Mouse (Mus musculus): ENCODE measurements at regions not wholly inside any gene's neighbourhood (a gene's known extent, or its start where the extent isn't known, plus 50 kb on each side); places are given as distances from the start of the nearest gene placed in this dataset.

DNA sequence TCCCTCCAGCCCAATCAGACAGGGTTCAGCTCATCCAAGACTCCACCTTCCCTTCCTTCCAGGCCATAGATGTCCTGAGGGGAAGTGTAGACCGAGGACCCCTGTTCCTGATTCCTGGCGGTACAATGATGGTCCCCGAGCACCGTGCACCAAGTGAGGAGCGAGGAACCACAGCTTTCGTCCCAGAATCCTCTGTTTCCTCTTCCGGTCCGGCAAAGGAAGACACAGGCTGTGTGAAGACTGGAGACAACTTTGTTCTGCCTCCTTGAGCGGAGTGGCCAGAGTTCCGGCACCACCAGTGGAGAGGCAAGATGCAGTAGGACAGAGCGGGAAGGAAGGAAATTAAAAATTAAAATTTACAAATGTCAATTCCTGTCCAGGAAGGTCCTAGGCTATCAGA is 305.0 kb upstream of the Fam19a5 start:
- Histone ChIP-seq H3K9me3 (peaks cover 83% of the 10 kb centered on the region), H3K4me1 (no peaks in the 10 kb centered on the region), H3K4me3 (replicated peaks) (peak overlapping the region; percentile 1), H3K27me3 (replicated peaks) (no peaks in the 10 kb centered on the region), H3K36me3 (replicated peaks; ENCODE audit: low read length) (no peaks in the 10 kb centered on the region)
- TF ChIP-seq GATA1 (IDR thresholded peaks at IDR 0.05; ENCODE audit: borderline replicate concordance, low read length) (no peak), FLI1 (IDR thresholded peaks at IDR 0.05; ENCODE audit: low read length) (no peak)

DNA sequence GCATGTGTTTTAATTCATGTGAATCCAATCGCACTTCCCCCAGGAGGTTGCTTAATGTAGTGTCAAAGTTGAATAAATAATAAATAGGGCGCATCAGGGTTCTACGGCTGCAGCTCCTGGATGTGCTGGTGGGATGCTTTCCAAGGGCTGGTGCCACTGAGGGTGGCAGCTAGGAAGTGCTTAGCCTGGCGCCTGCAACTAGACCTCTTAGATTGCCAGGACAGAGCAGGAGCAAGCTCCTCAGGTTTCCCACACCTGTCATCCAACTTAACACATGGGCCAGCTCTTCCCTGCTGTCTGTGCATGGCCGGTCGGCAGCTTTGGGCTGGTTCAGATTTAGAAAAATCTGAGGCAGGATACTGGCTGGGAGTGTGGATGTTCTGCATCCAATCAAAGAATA is 282.6 kb upstream of the Fam19a5 start:
- H3K4me3 ChIP-seq (replicated peaks) = no peak overlapping the region
- no peaks in the 10 kb centered on the region for H3K36me3 ChIP-seq (replicated peaks; ENCODE audit: low read length)
- H3K9me3 ChIP-seq = peaks cover 66% of the 10 kb centered on the region
- H3K27me3 ChIP-seq (replicated peaks) = no peaks in the 10 kb centered on the region
- no peaks in the 10 kb centered on the region for H3K4me1 ChIP-seq
- TF ChIP-seq FLI1 (IDR thresholded peaks at IDR 0.05; ENCODE audit: low read length) (no peak), GATA1 (IDR thresholded peaks at IDR 0.05; ENCODE audit: borderline replicate concordance, low read length) (no peak)

DNA sequence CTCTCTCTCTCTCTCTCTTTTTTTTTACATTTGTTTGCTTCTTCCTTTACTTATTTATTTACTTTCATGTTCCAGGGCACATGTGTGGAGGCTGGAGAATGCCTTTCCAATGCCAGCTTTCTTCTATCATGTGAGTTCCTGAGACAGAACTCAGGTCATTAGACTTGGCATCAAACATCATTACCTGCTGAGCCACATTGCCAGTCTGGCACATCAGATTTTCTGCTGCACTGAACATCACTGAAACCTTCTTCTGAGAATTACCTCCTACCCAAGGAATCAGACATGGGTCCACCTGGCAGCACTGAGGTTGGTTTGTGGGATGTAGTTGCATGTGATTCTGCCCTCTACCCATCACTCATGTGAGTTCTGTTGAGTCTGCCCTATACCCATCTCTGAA is 279.2 kb upstream of the Fam19a5 start:
- TF ChIP-seq FLI1 (IDR thresholded peaks at IDR 0.05; ENCODE audit: low read length) (no peak), GATA1 (IDR thresholded peaks at IDR 0.05; ENCODE audit: borderline replicate concordance, low read length) (no peak)
- Histone ChIP-seq H3K4me3 (replicated peaks) (no peak overlapping the region), H3K36me3 (replicated peaks; ENCODE audit: low read length) (no peaks in the 10 kb centered on the region), H3K4me1 (no peaks in the 10 kb centered on the region), H3K27me3 (replicated peaks) (no peaks in the 10 kb centered on the region), H3K9me3 (peaks cover 53% of the 10 kb centered on the region)

DNA sequence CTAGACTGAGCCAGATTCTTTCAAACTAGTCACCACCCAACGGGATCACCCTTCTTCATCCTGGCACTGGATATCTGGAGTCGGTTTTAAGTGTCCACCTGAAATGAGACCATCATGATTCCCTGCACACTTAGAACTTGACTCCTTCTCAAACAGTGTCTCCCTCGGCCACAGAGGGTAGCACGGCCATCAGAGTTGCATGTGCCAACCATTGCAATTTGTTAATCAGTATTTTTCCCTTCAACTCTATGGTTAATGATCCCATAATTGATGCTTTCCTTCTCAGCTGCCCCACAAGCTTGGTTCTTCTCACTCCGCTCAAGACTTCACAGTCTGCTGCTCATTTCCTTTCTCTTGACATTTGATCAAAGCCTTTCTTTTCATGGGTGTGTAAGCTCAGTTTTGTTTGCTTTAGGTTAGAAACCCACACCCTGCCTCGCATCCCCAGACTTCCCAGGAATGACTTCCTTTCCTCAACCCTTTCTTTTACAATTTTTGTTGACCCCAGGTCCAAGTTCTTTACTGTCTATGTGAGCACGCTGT is 253.0 kb upstream of the Fam19a5 start:
- H3K4me3 ChIP-seq (replicated peaks) = no peak overlapping the region
- no peaks in the 10 kb centered on the region for H3K36me3 ChIP-seq (replicated peaks; ENCODE audit: low read length)
- H3K4me1 ChIP-seq = no peaks in the 10 kb centered on the region
- TF ChIP-seq FLI1 (IDR thresholded peaks at IDR 0.05; ENCODE audit: low read length) (no peak), GATA1 (IDR thresholded peaks at IDR 0.05; ENCODE audit: borderline replicate concordance, low read length) (no peak)
- peaks cover 50% of the 10 kb centered on the region for H3K9me3 ChIP-seq
- H3K27me3 ChIP-seq (replicated peaks) = no peaks in the 10 kb centered on the region

DNA sequence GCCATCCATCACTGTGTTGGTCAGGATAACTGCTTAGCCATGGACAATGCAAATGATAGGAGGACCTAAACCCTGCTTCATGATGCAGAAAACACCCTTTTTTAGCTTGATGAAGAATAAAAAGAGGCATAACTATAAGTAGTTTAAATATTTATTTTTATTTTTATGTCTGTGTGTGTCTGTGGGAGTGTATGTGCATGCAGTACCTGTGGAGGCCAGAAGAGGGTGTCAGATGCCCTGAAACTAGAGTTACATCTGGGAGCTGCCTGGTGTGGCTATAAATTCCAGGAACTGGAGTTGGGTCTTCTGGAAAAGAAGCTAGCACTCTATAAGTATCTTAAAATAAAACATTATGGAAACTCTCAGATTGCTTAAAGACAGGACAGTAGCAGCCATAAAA is 224.2 kb upstream of the Fam19a5 start:
- peaks cover 83% of the 10 kb centered on the region for H3K9me3 ChIP-seq
- no peak overlapping the region for H3K4me3 ChIP-seq (replicated peaks)
- H3K36me3 ChIP-seq (replicated peaks; ENCODE audit: low read length) = no peaks in the 10 kb centered on the region
- TF ChIP-seq FLI1 (IDR thresholded peaks at IDR 0.05; ENCODE audit: low read length) (no peak), GATA1 (IDR thresholded peaks at IDR 0.05; ENCODE audit: borderline replicate concordance, low read length) (no peak)
- H3K4me1 ChIP-seq = no peaks in the 10 kb centered on the region
- no peaks in the 10 kb centered on the region for H3K27me3 ChIP-seq (replicated peaks)

DNA sequence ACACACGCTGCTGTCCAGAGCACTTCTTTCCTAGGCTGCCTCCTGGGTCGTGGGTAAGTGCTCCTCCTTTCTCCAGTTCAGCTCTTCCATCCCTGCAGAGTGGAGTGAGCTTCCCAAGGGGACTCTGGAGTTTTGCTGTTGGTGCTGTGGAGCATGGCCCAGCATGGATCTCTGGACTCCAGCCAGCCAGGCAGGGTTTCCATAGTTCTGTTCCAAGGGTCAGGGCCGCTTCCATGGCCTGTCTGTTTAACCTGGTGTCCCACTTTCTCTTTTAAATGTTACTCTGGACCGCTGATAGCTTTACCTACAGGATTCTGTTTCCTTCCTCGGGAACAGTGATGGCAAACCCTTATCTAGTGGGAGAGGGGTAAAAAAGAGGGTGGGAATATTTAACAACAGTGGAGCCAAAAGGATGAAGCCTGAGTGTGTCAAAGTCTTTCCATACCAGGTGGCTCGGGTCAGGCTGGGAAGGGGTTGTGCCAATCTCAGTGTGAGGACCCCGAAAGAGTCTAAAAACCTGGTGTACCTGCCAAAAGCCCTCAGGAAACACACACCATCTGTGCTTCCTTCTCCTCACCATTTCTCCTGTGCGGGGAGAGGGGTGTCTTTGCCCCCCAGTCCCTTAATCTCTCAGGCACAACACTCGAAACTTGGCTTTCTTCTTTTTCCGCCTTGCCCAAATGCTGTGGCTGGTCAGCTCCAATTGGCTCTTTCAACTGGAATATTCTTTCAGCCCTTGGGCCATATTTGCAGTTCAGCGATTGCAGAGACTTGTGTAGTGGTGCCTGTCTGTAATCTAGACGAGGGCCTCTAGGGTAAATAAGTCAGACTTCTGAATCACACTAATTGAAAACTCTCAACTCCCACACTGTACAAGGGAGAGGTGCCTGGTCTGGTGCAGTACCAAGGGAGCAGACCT is 222.8 kb upstream of the Fam19a5 start:
- TF ChIP-seq FLI1 (IDR thresholded peaks at IDR 0.05; ENCODE audit: low read length) (no peak), GATA1 (IDR thresholded peaks at IDR 0.05; ENCODE audit: borderline replicate concordance, low read length) (no peak)
- H3K9me3 ChIP-seq = peaks cover 77% of the 10 kb centered on the region
- no peaks in the 10 kb centered on the region for H3K27me3 ChIP-seq (replicated peaks)
- H3K4me1 ChIP-seq = no peaks in the 10 kb centered on the region
- no peaks in the 10 kb centered on the region for H3K36me3 ChIP-seq (replicated peaks; ENCODE audit: low read length)
- H3K4me3 ChIP-seq (replicated peaks) = no peak overlapping the region

DNA sequence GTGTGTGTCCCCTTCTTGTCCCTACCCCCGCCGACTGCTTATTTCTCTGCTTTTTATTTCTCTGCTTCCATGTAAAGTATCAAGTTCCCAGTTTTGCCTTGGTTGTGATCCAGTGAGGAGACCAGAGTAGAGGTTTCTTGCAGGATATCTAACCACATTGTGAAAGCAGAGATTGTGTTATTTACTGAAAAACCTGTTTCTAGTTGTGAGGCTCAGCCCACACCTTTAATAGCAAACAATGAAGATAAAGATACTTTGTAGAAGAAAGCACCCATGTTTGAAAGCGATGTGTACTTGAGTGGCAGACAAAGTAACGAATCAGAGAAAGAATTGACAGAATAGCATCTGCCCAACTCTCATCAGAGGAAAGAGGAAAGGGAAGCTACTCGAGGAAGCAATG is 218.7 kb upstream of the Fam19a5 start:
- Histone ChIP-seq H3K4me1 (no peaks in the 10 kb centered on the region), H3K27me3 (replicated peaks) (no peaks in the 10 kb centered on the region), H3K36me3 (replicated peaks; ENCODE audit: low read length) (no peaks in the 10 kb centered on the region), H3K9me3 (peaks cover 82% of the 10 kb centered on the region), H3K4me3 (replicated peaks) (no peak overlapping the region)
- no peak for TF ChIP-seq GATA1 (IDR thresholded peaks at IDR 0.05; ENCODE audit: borderline replicate concordance, low read length)
- TF ChIP-seq FLI1 (IDR thresholded peaks at IDR 0.05; ENCODE audit: low read length) = no peak

DNA sequence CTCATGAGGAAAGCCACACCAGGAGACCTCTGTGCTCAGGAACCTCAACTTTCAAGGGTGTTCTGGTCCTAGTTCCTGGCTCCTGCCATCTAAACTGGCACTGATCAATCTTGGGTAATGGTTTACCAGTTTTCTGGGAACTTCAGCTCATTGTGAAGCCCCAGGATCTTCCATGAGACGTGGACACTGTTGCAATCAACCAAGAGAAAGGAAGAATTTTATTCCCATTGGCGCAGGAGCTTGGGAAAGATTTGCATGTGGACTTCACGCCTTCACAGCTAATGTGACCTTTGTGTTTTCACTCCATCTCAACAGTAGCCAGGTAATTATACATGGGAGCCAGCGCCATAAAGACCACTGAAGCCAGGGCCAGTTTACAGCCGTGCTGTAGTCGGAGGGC is 217.8 kb upstream of the Fam19a5 start:
- Histone ChIP-seq H3K9me3 (peaks cover 82% of the 10 kb centered on the region), H3K36me3 (replicated peaks; ENCODE audit: low read length) (no peaks in the 10 kb centered on the region), H3K27me3 (replicated peaks) (no peaks in the 10 kb centered on the region), H3K4me3 (replicated peaks) (no peak overlapping the region), H3K4me1 (no peaks in the 10 kb centered on the region)
- TF ChIP-seq FLI1 (IDR thresholded peaks at IDR 0.05; ENCODE audit: low read length) (no peak), GATA1 (IDR thresholded peaks at IDR 0.05; ENCODE audit: borderline replicate concordance, low read length) (no peak)

DNA sequence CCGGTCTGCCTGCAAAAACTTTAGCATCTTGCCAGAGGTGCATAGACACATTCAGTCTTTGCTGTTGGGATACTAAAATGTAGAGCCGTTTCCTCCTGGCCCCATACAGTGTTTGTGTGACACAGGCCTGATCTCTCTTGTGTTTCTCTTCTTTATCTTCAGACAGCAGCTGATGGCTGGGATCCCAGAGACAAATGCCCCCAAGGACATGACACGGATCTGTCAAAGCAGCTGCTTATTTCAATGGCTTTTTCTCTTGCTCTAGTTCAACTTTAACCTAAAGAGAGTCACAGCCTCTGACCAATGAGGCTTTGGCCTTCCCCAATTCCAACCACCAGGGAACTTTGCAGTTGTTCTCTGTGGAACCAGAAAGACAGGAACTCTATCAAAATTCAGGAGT is 211.7 kb upstream of the Fam19a5 start:
- H3K27me3 ChIP-seq (replicated peaks) = no peaks in the 10 kb centered on the region
- peaks cover 96% of the 10 kb centered on the region for H3K9me3 ChIP-seq
- no peaks in the 10 kb centered on the region for H3K36me3 ChIP-seq (replicated peaks; ENCODE audit: low read length)
- TF ChIP-seq GATA1 (IDR thresholded peaks at IDR 0.05; ENCODE audit: borderline replicate concordance, low read length) (no peak), FLI1 (IDR thresholded peaks at IDR 0.05; ENCODE audit: low read length) (no peak)
- H3K4me3 ChIP-seq (replicated peaks) = no peak overlapping the region
- no peaks in the 10 kb centered on the region for H3K4me1 ChIP-seq

DNA sequence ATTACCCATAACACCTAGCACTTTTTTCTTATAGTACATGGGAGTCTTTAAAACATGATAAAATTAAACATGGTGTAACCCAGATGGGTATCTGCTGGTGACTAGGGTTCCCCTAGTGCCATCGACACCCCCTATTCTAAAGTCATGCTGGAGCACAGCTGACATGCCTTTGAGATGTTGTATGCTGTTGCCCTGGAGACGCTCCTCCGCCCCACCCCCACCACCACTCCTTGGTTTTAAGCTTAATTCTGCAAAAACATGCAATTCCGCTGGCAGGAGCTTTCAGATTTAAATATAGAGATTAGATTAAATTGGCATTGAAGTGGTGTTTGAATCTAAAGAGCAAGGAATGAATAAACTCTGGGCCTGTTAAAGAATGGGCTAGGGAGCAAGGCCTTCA is 210.6 kb upstream of the Fam19a5 start:
- no peaks in the 10 kb centered on the region for H3K27me3 ChIP-seq (replicated peaks)
- no peaks in the 10 kb centered on the region for H3K36me3 ChIP-seq (replicated peaks; ENCODE audit: low read length)
- H3K4me3 ChIP-seq (replicated peaks) = no peak overlapping the region
- no peak for TF ChIP-seq FLI1 (IDR thresholded peaks at IDR 0.05; ENCODE audit: low read length)
- no peak for TF ChIP-seq GATA1 (IDR thresholded peaks at IDR 0.05; ENCODE audit: borderline replicate concordance, low read length)
- no peaks in the 10 kb centered on the region for H3K4me1 ChIP-seq
- H3K9me3 ChIP-seq = peaks cover 96% of the 10 kb centered on the region
